Mouse (Mus musculus) MEL (cell line): ENCODE data around the gene Neto2. TPM values are rescaled to one million over a fixed set of nuclear protein-coding genes. Genes with fewer than 3 reads are reported as not detected.

Source experiments
- DNase-seq: peaks from one replicate; pipeline ENCODE4 v3.0.0; 2011; ENCODE audit warnings: low read depth, low spot score
- H3K27ac ChIP-seq: 2 replicates; pipeline ENCODE4 v1.5.1; 2012; ENCODE audit warnings: low read depth, mild to moderate bottlenecking, control low read depth, low read length, moderate library complexity; ENCODE audit not compliant: control insufficient read depth
- H3K27me3 ChIP-seq, 2 experiments: fragments of 150-350 bp in 1 of 2; sonication (generic) in 1 of 2; 2 replicates each; pipeline ENCODE4 v1.6.1; 2012; ENCODE audit warnings: low read length in 2 of 2, mild to moderate bottlenecking in 2 of 2, improper control_type of control experiment in 1 of 2, moderate library complexity in 1 of 2; ENCODE audit not compliant: insufficient read depth in 2 of 2, control insufficient read depth in 1 of 2
- H3K36me3 ChIP-seq, 2 experiments: 2 replicates each; pipeline ENCODE4 v1.6.1; 2012 to 2014; ENCODE audit warnings: low read length in 2 of 2, improper control_type of control experiment in 1 of 2, inconsistent platforms in 1 of 2, mild to moderate bottlenecking in 1 of 2; ENCODE audit not compliant: insufficient read depth in 2 of 2, control insufficient read depth in 1 of 2
- H3K4me1 ChIP-seq, 2 experiments: fragments of 150-350 bp in 1 of 2; sonication (generic) in 1 of 2; 2 replicates each; pipeline ENCODE4 v1.6.1; 2012; ENCODE audit warnings: low read length in 2 of 2, improper control_type of control experiment in 1 of 2, mild to moderate bottlenecking in 1 of 2; ENCODE audit not compliant: insufficient read depth in 2 of 2, control insufficient read depth in 1 of 2
- H3K4me3 ChIP-seq, 2 experiments: fragments of 150-350 bp in 1 of 2; sonication (generic) in 1 of 2; 2 replicates each; pipeline ENCODE4 v1.5.1; 2012; ENCODE audit warnings: low read depth in 2 of 2, low read length in 2 of 2, mild to moderate bottlenecking in 2 of 2, moderate library complexity in 2 of 2, control low read depth in 1 of 2, improper control_type of control experiment in 1 of 2; ENCODE audit not compliant: control insufficient read depth in 1 of 2, insufficient read depth in 1 of 2
- H3K79me2 ChIP-seq: 2 replicates; pipeline ENCODE4 v1.6.1; 2012; ENCODE audit warnings: mild to moderate bottlenecking, low read length, moderate library complexity; ENCODE audit not compliant: control insufficient read depth, poor library complexity, insufficient read depth
- H3K9ac ChIP-seq: 2 replicates; pipeline ENCODE4 v1.6.1; 2012; ENCODE audit warnings: low read depth, mild to moderate bottlenecking, control low read depth, low read length, moderate library complexity; ENCODE audit not compliant: control insufficient read depth, poor library complexity, severe bottlenecking
- H3K9me3 ChIP-seq: fragments of 150-350 bp; sonication (generic); replicated peaks from 2 replicates; pipeline ENCODE4 v1.6.1; 2012; ENCODE audit warnings: mild to moderate bottlenecking, low read length, improper control_type of control experiment, moderate library complexity; ENCODE audit not compliant: insufficient read depth
- CHD2 ChIP-seq: IDR thresholded peaks from 2 replicates; pipeline ENCODE4 v1.6.1; 2011; ENCODE audit warnings: low read length, improper control_type of control experiment
- EP300 ChIP-seq, 2 experiments: IDR thresholded peaks; 2 replicates each; pipeline ENCODE4 v1.6.1; 2011; ENCODE audit warnings: improper control_type of control experiment in 2 of 2, low read length in 2 of 2, low read depth in 1 of 2, mild to moderate bottlenecking in 1 of 2
- GATA1 ChIP-seq: IDR thresholded peaks from 2 replicates; pipeline ENCODE4 v1.6.1; 2011; ENCODE audit warnings: low read depth, low read length, improper control_type of control experiment
- JUND ChIP-seq: IDR thresholded peaks from 2 replicates; pipeline ENCODE4 v1.6.1; 2011; ENCODE audit warnings: low read depth, mild to moderate bottlenecking, improper control_type of control experiment, low read length
- KAT2A ChIP-seq: conservative IDR thresholded peaks from 2 replicates; pipeline ENCODE4 v1.6.1; 2012; ENCODE audit warnings: low read depth, low read length, improper control_type of control experiment, inconsistent platforms
- MAZ ChIP-seq: IDR thresholded peaks from 2 replicates; pipeline ENCODE4 v1.6.1; 2012; ENCODE audit warnings: low read depth, mild to moderate bottlenecking, inconsistent platforms, low read length, improper control_type of control experiment
- MEF2A ChIP-seq: IDR thresholded peaks from 2 replicates; pipeline ENCODE4 v1.6.1; 2014; ENCODE audit warnings: low read depth, mild to moderate bottlenecking, inconsistent platforms, low read length, improper control_type of control experiment; ENCODE audit not compliant: poor library complexity, insufficient replicate concordance, severe bottlenecking; ENCODE audit errors: extremely low read depth
- MYB ChIP-seq: IDR thresholded peaks from 2 replicates; pipeline ENCODE4 v1.6.1; 2011; ENCODE audit warnings: mild to moderate bottlenecking, low read depth, low read length, improper control_type of control experiment
- NELFE ChIP-seq: IDR thresholded peaks from 2 replicates; pipeline ENCODE4 v1.6.1; 2011; ENCODE audit warnings: low read depth, low read length, improper control_type of control experiment
- POLR2A ChIP-seq, 2 experiments: IDR thresholded peaks; 2 replicates each; pipeline ENCODE4 v1.6.1; 2011 to 2012; ENCODE audit warnings: low read length in 2 of 2, mild to moderate bottlenecking in 2 of 2, control low read depth in 1 of 2, improper control_type of control experiment in 1 of 2, low read depth in 1 of 2, moderate library complexity in 1 of 2; ENCODE audit not compliant: control insufficient read depth in 1 of 2, insufficient read depth in 1 of 2, poor library complexity in 1 of 2
- POLR2AphosphoS5 ChIP-seq: IDR thresholded peaks from 2 replicates; pipeline ENCODE4 v1.6.1; 2012; ENCODE audit warnings: low read depth, borderline replicate concordance, mild to moderate bottlenecking, inconsistent platforms, low read length, moderate library complexity, mixed read lengths
- SMC3 ChIP-seq: IDR thresholded peaks from 2 replicates; pipeline ENCODE4 v1.6.1; 2011; ENCODE audit warnings: low read depth, low read length, improper control_type of control experiment
- TAL1 ChIP-seq: IDR thresholded peaks from 2 replicates; pipeline ENCODE4 v1.6.1; 2012; ENCODE audit warnings: mild to moderate bottlenecking, inconsistent platforms, low read length, moderate library complexity, mixed read lengths
- TBP ChIP-seq: IDR thresholded peaks from 2 replicates; pipeline ENCODE4 v1.8.0; 2011; ENCODE audit warnings: low read depth, low read length, improper control_type of control experiment
- UBTF ChIP-seq: IDR thresholded peaks from 2 replicates; pipeline ENCODE4 v1.6.1; 2012; ENCODE audit warnings: low read depth, mild to moderate bottlenecking, inconsistent platforms, low read length, improper control_type of control experiment, moderate library complexity, borderline replicate concordance; ENCODE audit not compliant: insufficient read depth
- ZKSCAN1 ChIP-seq: IDR thresholded peaks from 2 replicates; pipeline ENCODE4 v1.6.1; 2012; ENCODE audit warnings: low read depth, mild to moderate bottlenecking, inconsistent platforms, low read length, improper control_type of control experiment, moderate library complexity
- ZMIZ1 ChIP-seq: IDR thresholded peaks from 2 replicates; pipeline ENCODE4 v1.6.1; 2012; ENCODE audit warnings: low read depth, mild to moderate bottlenecking, inconsistent platforms, low read length, improper control_type of control experiment, moderate library complexity
- polyA plus RNA-seq, 2 experiments: library from polyadenylated mRNA; stranded (reverse) in 1 of 2; unstranded in 1 of 2; fragments of >175 nt in 1 of 2; fragments of >200 nt in 1 of 2; gene quantifications; 2 replicates each; pipeline versions ENCODE4 v1.2.1 to v1.2.4; 2012; ENCODE audit warnings: low replicate concordance in 2 of 2, low read depth in 1 of 2; ENCODE audit not compliant: insufficient read length in 2 of 2, insufficient read depth in 1 of 2, missing spikeins in 1 of 2
- total RNA-seq: library from RNA; depleted of rRNA; stranded (reverse); fragments of 300-350 nt; gene quantifications from 2 replicates; pipeline ENCODE4 v1.2.3, GENCODE M21; 2012; rRNA removed

Neto2 gene
- total and polyA plus RNA-seq, 3 experiments = 3.2 to 4.3 TPM; not detected in 1

DNA sequence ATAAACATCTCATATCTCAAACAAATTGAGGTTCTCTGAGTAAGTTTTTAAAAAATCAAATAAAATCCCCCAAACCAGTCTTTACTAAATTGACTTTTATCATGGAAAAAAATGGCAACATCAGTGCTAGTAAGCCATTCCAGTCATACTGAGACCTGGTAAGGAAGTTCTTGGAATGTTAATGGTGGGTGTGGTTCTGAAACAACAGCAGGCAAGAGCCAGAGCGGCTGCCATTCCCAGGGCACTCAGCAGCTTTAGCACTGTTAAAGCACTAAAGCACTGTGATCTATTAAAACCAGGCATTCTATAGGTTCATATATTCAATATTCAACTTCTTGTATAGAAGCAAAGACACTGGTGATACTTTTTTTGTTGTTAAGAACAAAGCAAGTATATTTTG, 110.5 kb downstream of the Neto2 start:
- Histone ChIP-seq H3K27ac (no peak overlapping the region), H3K4me3 (no peak overlapping the region), H3K4me1 (no peaks in the 10 kb centered on the region), H3K9ac (no peak overlapping the region), H3K9me3 (no peaks in the 10 kb centered on the region), H3K36me3 (no peaks in the 10 kb centered on the region), H3K79me2 (no peaks in the 10 kb centered on the region), H3K27me3 (no peaks in the 10 kb centered on the region)
- TF ChIP-seq TBP (no peak), POLR2AphosphoS5 (no peak), TAL1 (no peak), MYB (no peak), MAZ (no peak), ZKSCAN1 (no peak), SMC3 (no peak), UBTF (no peak), JUND (no peak), GATA1 (no peak), NELFE (no peak)
- no peak for DNase-seq

- Histone ChIP-seq H3K9ac (no peak overlapping the region), H3K9me3 (no peaks in the 10 kb centered on the region), H3K36me3 (no peaks in the 10 kb centered on the region), H3K79me2 (no peaks in the 10 kb centered on the region), H3K4me1 (no peaks in the 10 kb centered on the region), H3K27me3 (no peaks in the 10 kb centered on the region), H3K27ac (no peak overlapping the region), H3K4me3 (no peak overlapping the region)
- TF ChIP-seq ZKSCAN1 (no peak), POLR2A (IDR thresholded peaks at IDR 0.05; ENCODE audit: control insufficient read depth in 1 of 2, insufficient read depth in 1 of 2, low read depth in 1 of 2, low read length in 2 of 2, poor library complexity in 1 of 2) (no peak), ZMIZ1 (no peak), MEF2A (no peak), CHD2 (no peak), EP300 (IDR thresholded peaks at IDR 0.05; ENCODE audit: low read depth in 1 of 2, low read length in 2 of 2) (no peak), SMC3 (no peak), KAT2A (no peak)
- no peak for DNase-seq
These were observed 112.1 kb downstream of the Neto2 start for GRCm38 (mm10) chr8:85588596-85588995.

Other genes with a start within 250 kb of the Neto2 start
- gene Gpt2, start 208.3 kb downstream of the Neto2 start, total RNA-seq = 10.2 and 24.0 TPM in 2 replicates
- 10 to 100 TPM in 1 of 2 experiments, not detected in 1; 25.3 TPM for gene Gpt2, start 208.3 kb downstream of the Neto2 start, polyA plus RNA-seq
- 189 and 207 TPM in 2 replicates for gene Dnaja2, start 145.6 kb downstream of the Neto2 start, total RNA-seq
- gene Dnaja2, start 145.6 kb downstream of the Neto2 start, polyA plus RNA-seq = 100 to 1,000 TPM in 1 of 2 experiments, not detected in 1; 307 TPM
- gene Itfg1, start 140.0 kb upstream of the Neto2 start, total RNA-seq = 22.8 and 26.7 TPM in 2 replicates
- 10 to 100 TPM in 1 of 2 experiments, not detected in 1; 21.8 TPM for gene Itfg1, start 140.0 kb upstream of the Neto2 start, polyA plus RNA-seq
- 18.6 and 18.8 TPM in 2 replicates for gene Phkb, start 140.0 kb upstream of the Neto2 start, total RNA-seq
- 10 to 100 TPM in 1 of 2 experiments, not detected in 1; 14.1 TPM for gene Phkb, start 140.0 kb upstream of the Neto2 start, polyA plus RNA-seq